Mouse (Mus musculus) NIH3T3 (cell line): ENCODE data around the gene Ttc4.

Experiments used
- DNase-seq: peaks from one replicate; pipeline ENCODE4 v3.0.0-alpha.2; 2012; ENCODE audit warnings: low read depth

The Ttc4 gene

GRCm38 (mm10) chr4:106678442-106679118 is at the start of gene Ttc4:
Gene Ttc4, minus strand, starts transcription at chr4:106678944.
- peak; percentile 98 for DNase-seq

- DNase-seq: no peak
Measured at GRCm38 (mm10) chr4:106720631-106721030, 41.9 kb upstream of the Ttc4 start.

DNA sequence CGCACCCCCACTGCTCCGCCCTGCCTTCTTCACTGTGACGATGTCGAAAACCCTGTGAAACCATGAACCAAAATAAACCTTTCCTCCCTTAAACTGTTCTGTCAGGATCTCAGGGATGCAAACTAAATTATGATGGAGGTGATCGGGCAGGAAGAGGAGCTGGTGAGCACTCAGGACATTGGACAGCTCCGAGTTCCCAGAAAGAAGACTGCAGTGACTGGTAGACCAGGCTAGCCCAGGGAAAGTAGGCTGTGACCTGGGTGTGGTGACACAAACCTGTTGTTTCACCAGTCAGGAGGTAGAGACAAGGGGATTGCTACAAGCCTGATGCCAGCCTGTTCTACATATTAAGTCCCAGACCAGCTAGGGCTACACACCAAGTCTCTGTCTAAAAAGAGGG is 34.9 kb upstream of the Ttc4 start:
- DNase-seq: peak; percentile 18

DNA sequence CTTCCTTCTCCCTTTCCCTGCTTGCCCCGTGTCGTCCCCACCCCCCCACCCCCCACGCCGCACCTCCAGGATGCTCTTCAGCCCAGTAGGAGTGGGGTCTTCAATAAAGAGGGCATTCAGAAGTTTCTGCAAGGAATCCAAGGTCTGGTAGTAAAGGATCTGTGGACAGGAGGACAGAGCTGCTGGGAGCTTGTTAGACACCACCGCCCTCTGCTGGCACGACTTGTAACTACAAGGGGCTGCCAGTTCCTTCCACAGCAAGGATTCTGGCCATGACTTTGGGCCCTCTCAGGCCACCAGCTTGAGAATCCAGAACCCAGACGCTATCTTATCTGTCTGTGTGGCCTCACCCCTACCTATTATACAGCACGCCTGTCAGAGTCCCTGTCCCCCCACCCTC is 29.7 kb upstream of the Ttc4 start:
- peak; percentile 88 for DNase-seq

DNA sequence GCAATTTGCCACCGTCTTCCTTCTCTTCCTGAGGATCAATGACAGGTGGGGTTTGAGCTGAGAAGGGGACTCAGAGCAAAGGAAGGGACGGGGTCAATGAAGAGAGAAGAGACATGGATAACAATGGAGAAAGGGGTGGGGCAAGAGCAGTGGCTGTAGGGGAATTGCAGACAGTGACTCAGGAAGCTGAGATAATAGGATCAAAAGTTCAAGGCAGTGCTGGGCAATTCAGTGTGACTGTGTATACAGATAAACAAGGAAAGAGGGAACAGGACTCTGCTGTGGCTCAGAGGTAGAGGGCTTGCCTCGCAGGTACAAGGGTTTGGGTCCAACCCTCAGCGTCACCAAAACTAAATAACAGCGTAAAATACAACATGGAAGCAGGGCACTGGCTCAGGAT is 29.2 kb upstream of the Ttc4 start:
- no peak for DNase-seq

DNA sequence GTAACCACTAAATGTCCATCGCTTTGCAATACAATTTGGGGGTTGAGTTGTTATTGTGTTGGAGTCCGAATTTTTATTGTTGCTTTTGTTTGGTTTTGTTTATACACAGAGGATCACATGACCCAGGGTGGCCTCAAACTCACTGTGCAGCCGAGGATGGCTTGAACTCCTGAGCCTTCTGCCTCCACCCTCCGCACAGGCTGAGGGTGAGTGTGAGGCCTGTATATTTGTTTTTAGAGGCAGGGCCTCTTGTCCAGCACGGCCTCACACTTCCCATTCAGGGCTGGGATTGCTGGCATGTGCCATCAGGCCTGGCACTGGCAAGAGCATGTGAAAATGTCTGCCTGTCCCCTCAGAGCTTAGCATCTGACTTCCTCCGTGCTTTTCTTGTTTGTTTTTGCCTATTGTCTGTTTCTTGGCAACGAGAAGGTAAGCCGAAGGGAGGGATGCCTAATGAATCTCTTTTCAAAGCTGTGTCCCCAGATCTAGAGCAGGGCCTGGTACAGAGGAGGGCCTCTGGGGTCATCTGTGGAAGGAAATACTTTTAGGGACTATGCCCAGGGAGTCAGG is 26.4 kb upstream of the Ttc4 start:
- DNase-seq: no peak

GRCm38 (mm10) chr4:106704416-106704815 is 25.7 kb upstream of the Ttc4 start:
- no peak for DNase-seq

DNA sequence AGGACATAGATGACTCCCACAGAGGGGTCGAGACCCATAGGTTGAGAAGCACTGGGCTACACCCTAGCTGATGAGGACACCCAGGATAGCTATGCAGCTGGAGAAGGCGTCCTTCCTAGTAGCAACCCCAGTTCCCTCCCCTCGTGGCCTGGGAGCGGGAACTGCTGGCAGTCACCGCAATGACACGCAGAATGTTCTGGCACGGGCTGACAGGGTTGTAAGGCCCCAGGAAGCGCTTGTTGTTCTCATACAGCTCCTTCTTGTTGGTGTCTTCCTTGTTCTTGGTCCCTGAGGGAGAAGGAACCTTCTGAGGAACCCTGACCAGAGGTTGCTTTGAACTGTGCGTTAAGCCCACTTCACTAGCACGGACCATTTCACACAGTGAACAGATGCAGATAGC is 25.2 kb upstream of the Ttc4 start:
- DNase-seq: no peak

DNA sequence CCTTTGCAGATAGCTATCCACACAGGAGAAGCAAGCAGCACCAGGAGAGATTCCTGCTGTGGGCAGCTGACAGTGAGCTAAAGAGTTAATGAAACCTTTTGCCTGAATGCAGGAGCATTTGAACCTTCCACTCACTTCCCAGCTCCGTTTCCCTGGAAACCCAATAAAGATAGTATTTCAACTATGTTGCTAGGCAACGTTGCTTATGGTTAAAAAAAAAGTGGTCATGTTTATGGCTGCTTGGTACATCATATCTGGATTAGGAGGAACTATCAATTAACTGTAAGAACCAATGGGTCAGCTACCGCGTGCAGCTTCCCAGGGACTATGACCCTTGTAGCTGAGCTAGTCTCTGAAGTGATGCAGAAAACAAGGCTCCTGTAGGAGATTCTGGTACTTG is 22.1 kb upstream of the Ttc4 start:
- DNase-seq: no peak

GRCm38 (mm10) chr4:106699989-106700388 is 21.2 kb upstream of the Ttc4 start:
- peak; percentile 22 for DNase-seq

GRCm38 (mm10) chr4:106693841-106694430 is 15.2 kb upstream of the Ttc4 start:
- peak; percentile 55 for DNase-seq

- DNase-seq: no peak
Measured at GRCm38 (mm10) chr4:106688636-106689296, 10.0 kb upstream of the Ttc4 start.

DNA sequence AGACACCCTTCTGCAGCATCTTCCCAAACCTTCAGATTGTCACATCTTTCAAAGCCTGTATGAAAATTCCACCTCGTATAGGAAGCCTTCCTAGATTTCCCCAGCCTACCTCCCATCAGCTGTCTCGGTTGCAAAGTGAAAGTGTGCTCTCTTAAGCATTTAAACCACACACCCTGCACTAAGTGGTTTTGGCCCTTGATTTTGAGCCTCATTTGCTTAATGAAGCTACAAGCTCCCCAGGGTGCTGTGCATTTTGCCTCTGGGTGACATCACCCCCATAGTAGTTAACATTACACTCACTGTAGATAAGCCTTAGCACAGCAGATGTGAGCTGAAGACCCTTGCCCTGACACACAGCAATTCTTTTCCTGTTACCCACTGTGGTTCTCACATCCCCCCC is 2.2 kb upstream of the Ttc4 start:
- DNase-seq: no peak

- DNase-seq: no peak
Measured at GRCm38 (mm10) chr4:106679152-106679551, 408 bp upstream of the Ttc4 start.

- no peak for DNase-seq
Measured at GRCm38 (mm10) chr4:106676749-106677148, 2.0 kb downstream of the Ttc4 start.

DNA sequence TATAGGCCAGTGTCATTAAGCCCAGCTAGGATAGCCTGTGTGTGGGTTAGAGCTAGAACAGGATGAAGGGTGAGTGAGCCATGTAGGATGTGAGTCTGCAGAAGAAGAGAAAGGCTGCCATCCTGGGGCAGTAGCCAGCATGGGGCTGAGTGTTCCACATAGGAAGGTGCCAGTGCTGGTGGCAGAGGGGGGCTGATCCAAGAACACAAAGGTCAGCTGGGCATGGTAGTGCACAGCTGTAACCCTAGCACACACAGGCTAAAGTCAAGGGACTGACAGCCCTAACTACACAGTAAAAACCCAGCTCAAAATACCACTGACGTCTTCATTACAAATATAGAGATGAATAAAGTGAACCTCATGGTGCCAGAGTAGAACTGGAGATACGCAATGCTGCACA is 12.2 kb downstream of the Ttc4 start:
- DNase-seq: no peak

DNA sequence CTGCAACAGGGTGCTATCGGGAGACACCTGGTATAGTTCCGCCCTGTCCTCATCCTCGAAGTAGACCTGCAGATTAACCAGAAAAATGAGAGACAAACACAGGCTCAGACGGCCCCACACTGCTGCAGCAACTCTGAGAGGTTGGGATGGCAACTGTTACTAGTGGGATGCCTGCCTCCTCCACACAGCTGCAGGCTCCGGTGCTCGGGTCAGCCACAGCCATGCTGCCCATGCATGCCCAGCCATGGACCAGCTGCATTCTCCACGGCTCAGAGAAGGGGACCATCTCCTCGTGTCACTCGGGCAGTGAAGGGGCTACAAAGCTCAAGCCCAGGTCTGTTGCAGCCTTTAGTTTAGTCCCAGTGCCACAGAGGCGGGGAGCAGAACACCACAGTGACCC is 13.1 kb downstream of the Ttc4 start:
- no peak for DNase-seq

DNA sequence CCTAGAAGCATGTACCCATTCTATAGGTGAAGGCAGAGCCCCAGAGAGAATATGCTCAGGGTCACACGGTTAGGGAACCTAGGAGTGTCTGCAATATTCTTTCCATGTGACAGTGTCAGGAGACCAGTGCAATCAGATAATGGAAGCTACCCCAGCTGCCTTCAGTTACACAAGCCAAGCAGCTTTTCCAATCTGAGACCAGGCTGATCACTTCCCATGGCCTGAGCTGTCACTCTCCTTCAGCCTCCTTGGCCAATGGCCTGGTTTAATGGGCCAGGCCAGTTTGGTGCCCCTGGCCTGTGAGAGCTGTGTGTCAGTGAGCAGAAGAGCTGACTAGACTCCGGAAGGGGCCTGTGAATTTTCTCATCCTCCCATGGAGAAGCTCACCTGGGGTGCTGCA is 13.5 kb downstream of the Ttc4 start:
- DNase-seq: no peak

DNA sequence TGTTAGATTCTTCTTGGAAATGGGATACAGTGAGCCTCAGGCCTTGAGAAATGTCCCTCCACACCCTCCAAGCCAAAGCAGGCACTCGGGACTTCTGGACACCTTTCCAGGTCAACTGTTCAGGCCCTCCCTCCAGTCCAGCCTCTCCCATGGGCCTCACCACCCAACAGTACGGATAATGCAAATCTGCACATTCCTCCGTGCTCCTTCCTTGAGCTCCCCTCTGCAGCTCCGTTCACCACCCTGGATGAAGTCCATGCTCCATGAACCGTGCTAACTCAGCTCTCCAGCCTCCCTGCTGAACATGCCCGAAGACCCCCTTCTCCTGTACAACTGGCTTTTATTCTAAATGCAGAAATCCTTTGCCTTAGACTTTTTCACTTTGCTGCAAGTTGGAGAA is 14.0 kb downstream of the Ttc4 start:
- DNase-seq: no peak

- DNase-seq: no peak
Measured at GRCm38 (mm10) chr4:106663956-106664470, 14.7 kb downstream of the Ttc4 start.

- no peak for DNase-seq
Measured at GRCm38 (mm10) chr4:106655681-106656080, 23.1 kb downstream of the Ttc4 start.

- DNase-seq: no peak
Measured at GRCm38 (mm10) chr4:106653051-106653450, 25.7 kb downstream of the Ttc4 start.

GRCm38 (mm10) chr4:106652546-106652945 is 26.2 kb downstream of the Ttc4 start:
- no peak for DNase-seq
